11 mouse cellular contexts compared by ENCODE assay signal in genomic region chr4:155346350-155346749, GRCm38 (mm10). TPM values are rescaled to one million over a fixed set of nuclear protein-coding genes. Genes with fewer than 3 reads are reported as not detected.
DNase-seq lines count a peak whose midpoint lies in the region; ATAC-seq and TF ChIP-seq lines count a peak whose summit lies in the region.
"Had no signal": no experiment of that assay in that cellular context is flagged by ENCODE, and none has a peak within 500 bp of the region (broad histone marks: within the 10 kb centered on the region; RNA-seq: fewer than 3 reads in every experiment).

No protein-coding gene starts in this region.

- no peaks in the 10 kb centered on the region for H3K9me3 ChIP-seq in hindbrain, embryonic 12.5 days (replicated peaks)
- H3K9me3 ChIP-seq in midbrain, embryonic 16.5 days (replicated peaks; ENCODE audit: control insufficient read depth, low read length, poor library complexity, severe bottlenecking): no peaks in the 10 kb centered on the region
- no peaks in the 10 kb centered on the region for H3K9me3 ChIP-seq in stomach, postnatal 0 days (ENCODE audit: control insufficient read depth, low read length)
- H3K9me3 ChIP-seq: liver, embryonic 13.5 days had no signal

- no peaks in the 10 kb centered on the region for H3K36me3 ChIP-seq in hindbrain, embryonic 12.5 days
- no peaks in the 10 kb centered on the region for H3K36me3 ChIP-seq in midbrain, embryonic 16.5 days (ENCODE audit: control insufficient read depth, insufficient read depth, low read length)
- H3K36me3 ChIP-seq in stomach, postnatal 0 days (ENCODE audit: control insufficient read depth, insufficient read depth, low read length): no peaks in the 10 kb centered on the region
- H3K36me3 ChIP-seq: liver, embryonic 13.5 days had no signal

- peak overlapping the region; percentile 94; the same call in 1 of the 2 replicates for H3K27ac ChIP-seq in layer of hippocampus, adult 2 months
- H3K27ac ChIP-seq in hindbrain, embryonic 12.5 days: no peak overlapping the region
- peak overlapping the region; percentile 93 for H3K27ac ChIP-seq in midbrain, embryonic 16.5 days (ENCODE audit: low read length)
- no peak overlapping the region for H3K27ac ChIP-seq in stomach, postnatal 0 days (replicated peaks)
- H3K27ac ChIP-seq: liver, embryonic 13.5 days had no signal

- peaks cover 25% of the 10 kb centered on the region for H3K4me1 ChIP-seq in hindbrain, embryonic 12.5 days
- H3K4me1 ChIP-seq in midbrain, embryonic 16.5 days (ENCODE audit: control insufficient read depth, insufficient read depth, low read length): peaks cover 23% of the 10 kb centered on the region
- H3K4me1 ChIP-seq in stomach, postnatal 0 days (replicated peaks; ENCODE audit: control insufficient read depth, insufficient read depth): no peaks in the 10 kb centered on the region; the same call in 1 of the 2 replicates
- H3K4me1 ChIP-seq: liver, embryonic 13.5 days had no signal

- no peak overlapping the region for H3K4me3 ChIP-seq in layer of hippocampus, adult 2 months
- H3K4me3 ChIP-seq in hindbrain, embryonic 12.5 days: no peak overlapping the region
- no peak overlapping the region for H3K4me3 ChIP-seq in midbrain, embryonic 16.5 days (ENCODE audit: low read depth, low read length)
- no peak overlapping the region for H3K4me3 ChIP-seq in stomach, postnatal 0 days (ENCODE audit: low read depth, low read length)

- no peak for TF ChIP-seq CTCF in layer of hippocampus, adult 2 months (conservative IDR thresholded peaks at IDR 0.05)
- TF ChIP-seq CTCF in stomach, postnatal 0 days (IDR thresholded peaks at IDR 0.05; ENCODE audit: low read depth): no peak

- no peak for DNase-seq in layer of hippocampus, adult 2 months (ENCODE audit: low spot score in 2 of 2)
- DNase-seq in layer of hippocampus, adult 9-10 months (ENCODE audit: low spot score): no peak
- DNase-seq in cerebellum, adult 11 months: no peak
- DNase-seq in stomach, postnatal 0 days (ENCODE audit: low spot score): no peak
- DNase-seq in layer of hippocampus, postnatal 14 days (ENCODE audit: low spot score in 2 of 2): no peak
- DNase-seq: liver, embryonic 13.5 days; thymus, adult 2 months had no signal

- H3K9ac ChIP-seq in hindbrain, embryonic 12.5 days: peak overlapping the region; percentile 75; the same call in 1 of the 2 replicates
- H3K9ac ChIP-seq in midbrain, embryonic 16.5 days (ENCODE audit: low read depth, low read length): peak overlapping the region; percentile 84; the same call in 1 of the 2 replicates
- H3K9ac ChIP-seq in stomach, postnatal 0 days (ENCODE audit: low read length): no peak overlapping the region
- H3K9ac ChIP-seq: liver, embryonic 13.5 days had no signal

- H3K4me2 ChIP-seq in hindbrain, embryonic 12.5 days (replicated peaks): no peak overlapping the region
- peak overlapping the region; percentile 95; the same call in 1 of the 2 replicates for H3K4me2 ChIP-seq in midbrain, embryonic 16.5 days (ENCODE audit: low read length)
- H3K4me2 ChIP-seq in stomach, postnatal 0 days (replicated peaks; ENCODE audit: low read depth): no peak overlapping the region

- 91% methylated on average over 12 of the region's 12 CpGs for WGBS in hindbrain, embryonic 12.5 days
- 90% methylated on average over 12 of the region's 12 CpGs for WGBS in midbrain, embryonic 16.5 days
- WGBS in stomach, postnatal 0 days: 85% methylated on average over 12 of the region's 12 CpGs

- peaks cover 10% of the 10 kb centered on the region for H3K27me3 ChIP-seq in hindbrain, embryonic 12.5 days
- no peaks in the 10 kb centered on the region for H3K27me3 ChIP-seq in midbrain, embryonic 16.5 days (ENCODE audit: control insufficient read depth, insufficient read depth, low read depth, low read length)
- H3K27me3 ChIP-seq in stomach, postnatal 0 days (ENCODE audit: control insufficient read depth, insufficient read depth, low read length): no peaks in the 10 kb centered on the region

- ATAC-seq in common myeloid progenitor, adult 5-6 weeks (replicated peaks; ENCODE audit: low read depth, poor library complexity, severe bottlenecking): peak; percentile 94
- no peak for ATAC-seq in hindbrain, embryonic 12.5 days (ENCODE audit: low FRiP score)
- ATAC-seq in midbrain, embryonic 16.5 days: no peak
- no peak for ATAC-seq in stomach, postnatal 0 days (ENCODE audit: low FRiP score, low TSS enrichment)

- TF ChIP-seq EP300 in stomach, postnatal 0 days (optimal IDR thresholded peaks at IDR 0.05): no peak

RNA-seq across cellular contexts. Expression of gene Prkcz, which starts 14.8 kb away (rescaled TPM):
- 100 to 1,000 TPM; 158 to 160 TPM for total RNA-seq in layer of hippocampus, adult 2 months (2021)
- not detected in 2 replicates for total RNA-seq in common myeloid progenitor, adult 5-6 weeks (2017)
- polyA plus RNA-seq in hindbrain, embryonic 12.5 days (2016; fragmentation: Nextera tagmentation; extraction: Ambion mirVana): 33.7 and 33.9 TPM in 2 replicates
- 95.8 and 97.1 TPM in 2 replicates for polyA plus RNA-seq in midbrain, embryonic 16.5 days (2015; fragmentation: Nextera tagmentation; extraction: Ambion mirVana)
- 11.3 and 13.3 TPM in 2 replicates for polyA plus RNA-seq in stomach, postnatal 0 days (2015; fragmentation: Nextera tagmentation; extraction: Ambion mirVana)
- total RNA-seq in layer of hippocampus, postnatal 14 days (2021): 100 to 1,000 TPM; 148 to 158 TPM

RNA-seq across cellular contexts. Expression of gene Gabrd, which starts 51.6 kb away (rescaled TPM):
- total RNA-seq in layer of hippocampus, adult 2 months (2021): 10 to 100 TPM; 24.2 to 28.4 TPM
- 0.05 TPM in 1 of 2 replicates, not detected in the other for total RNA-seq in common myeloid progenitor, adult 5-6 weeks (2017)
- not detected in 2 replicates for polyA plus RNA-seq in hindbrain, embryonic 12.5 days (2016; fragmentation: Nextera tagmentation; extraction: Ambion mirVana)
- 0.22 and 0.26 TPM in 2 replicates for polyA plus RNA-seq in midbrain, embryonic 16.5 days (2015; fragmentation: Nextera tagmentation; extraction: Ambion mirVana)
- 0.05 TPM in 1 of 2 replicates, not detected in the other for polyA plus RNA-seq in stomach, postnatal 0 days (2015; fragmentation: Nextera tagmentation; extraction: Ambion mirVana)
- total RNA-seq in layer of hippocampus, postnatal 14 days (2021): 10 to 100 TPM; 10.4 to 14.9 TPM
- polyA plus RNA-seq: C2C12; liver, embryonic 13.5 days had no signal

Comparison
In these comparisons a context has a peak if more than half of its experiments do, and no peak if none do; other contexts are left out.
1. H3K27ac ChIP-seq: peak in layer of hippocampus, adult 2 months (single experiment) and midbrain, embryonic 16.5 days (single experiment); none in hindbrain, embryonic 12.5 days (single experiment) and stomach, postnatal 0 days (single experiment).
2. RNA of gene Prkcz, which starts 14.8 kb away (total RNA-seq): 158 to 160 TPM in layer of hippocampus, adult 2 months and 148 to 158 TPM in layer of hippocampus, postnatal 14 days; not detected in common myeloid progenitor, adult 5-6 weeks; every median in the first group is over 100 times any median in the second.
3. RNA of gene Gabrd, which starts 51.6 kb away (total RNA-seq): 24.2 to 28.4 TPM in layer of hippocampus, adult 2 months and 10.4 to 14.9 TPM in layer of hippocampus, postnatal 14 days; 0.05 TPM in common myeloid progenitor, adult 5-6 weeks; every median in the first group is over 10 times any median in the second.